Mouse (Mus musculus) retina, postnatal 1 day (tissue): ENCODE data around the gene Mapk13.

Experiments used
- DNase-seq: peaks from one replicate; pipeline ENCODE4 v3.0.0-alpha.2; 2012

Mapk13 gene

DNA sequence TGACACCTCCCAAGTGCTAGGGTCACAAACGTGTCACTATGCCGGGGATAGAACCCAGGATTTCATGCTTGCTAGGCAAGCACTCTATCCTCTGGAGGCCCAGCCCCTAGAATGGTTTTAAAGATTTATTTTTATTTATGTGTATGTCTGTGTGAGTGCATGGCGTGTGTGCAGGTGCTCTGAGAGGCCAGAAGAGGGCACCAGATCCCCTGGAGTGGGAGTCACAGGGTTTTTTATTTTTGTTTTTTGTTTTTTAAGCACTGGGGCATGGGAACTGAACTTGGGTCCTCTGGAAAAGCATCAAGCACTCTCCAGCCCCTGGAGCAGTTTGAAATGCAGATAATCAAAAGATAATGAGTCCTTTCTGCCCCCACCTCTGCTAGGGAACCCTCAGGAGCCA, 7.7 kb downstream of the Mapk13 start:
- no peak for DNase-seq

GRCm38 (mm10) chr17:28777231-28778005, 8.3 kb downstream of the Mapk13 start:
- DNase-seq, result no peak

GRCm38 (mm10) chr17:28779735-28780134, 10.6 kb downstream of the Mapk13 start:
- no peak for DNase-seq

DNA sequence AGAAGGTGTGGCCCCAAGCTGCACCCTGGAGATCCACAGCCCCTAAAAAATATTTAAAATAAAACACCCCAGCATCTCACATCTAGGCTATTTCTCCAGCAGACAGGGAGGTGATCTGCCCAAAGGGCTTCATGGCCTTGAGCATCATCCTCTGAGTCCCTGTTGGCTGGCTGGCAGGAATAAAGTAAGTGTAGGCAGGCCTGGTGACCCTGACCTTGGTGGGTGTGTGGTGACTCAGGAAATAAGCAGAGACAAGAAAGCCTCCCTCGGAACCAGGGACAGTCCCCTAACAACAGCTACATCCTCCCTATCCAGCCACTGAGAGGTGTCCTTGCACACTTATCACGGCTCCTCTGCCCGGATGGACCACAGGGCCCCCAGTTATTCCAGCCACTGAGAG, 11.7 kb downstream of the Mapk13 start:
- no peak for DNase-seq

DNA sequence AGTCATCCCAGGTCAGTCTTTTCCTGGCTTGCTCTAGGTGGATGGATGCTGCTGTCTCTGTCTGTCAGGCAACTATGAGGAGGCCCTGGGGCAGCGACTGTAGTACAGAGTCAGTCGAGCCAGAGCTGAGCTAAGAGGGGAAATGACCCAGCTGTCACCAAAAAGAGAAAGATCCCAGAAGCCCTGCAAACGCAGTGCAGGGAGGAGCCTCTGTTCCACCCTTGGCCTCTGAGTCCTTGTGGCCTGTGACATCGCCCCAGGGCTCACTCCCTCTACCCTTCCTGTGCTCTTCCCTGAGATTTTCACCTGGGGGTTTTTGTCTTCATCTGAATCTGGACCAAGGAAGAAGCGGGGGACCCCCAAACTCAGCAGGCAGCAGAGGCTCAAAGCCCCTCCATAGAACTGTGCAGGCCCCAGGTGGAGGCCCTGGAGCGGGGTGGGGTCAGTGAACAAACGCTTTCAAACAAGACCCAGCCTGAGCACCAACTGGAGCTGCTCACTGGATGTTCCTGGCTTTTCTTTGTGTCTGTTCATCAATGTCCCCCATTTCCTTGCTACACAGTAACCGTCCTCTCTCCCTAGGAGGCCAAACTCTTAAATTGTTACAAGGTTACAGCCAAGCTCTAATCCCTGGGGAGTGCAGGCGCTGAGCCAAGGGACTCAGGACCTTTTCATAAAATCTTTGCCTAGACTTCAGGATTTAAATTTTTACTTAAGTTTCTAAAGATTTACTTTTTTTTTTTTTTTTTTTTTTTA, 12.4 kb downstream of the Mapk13 start:
- DNase-seq, result no peak

DNA sequence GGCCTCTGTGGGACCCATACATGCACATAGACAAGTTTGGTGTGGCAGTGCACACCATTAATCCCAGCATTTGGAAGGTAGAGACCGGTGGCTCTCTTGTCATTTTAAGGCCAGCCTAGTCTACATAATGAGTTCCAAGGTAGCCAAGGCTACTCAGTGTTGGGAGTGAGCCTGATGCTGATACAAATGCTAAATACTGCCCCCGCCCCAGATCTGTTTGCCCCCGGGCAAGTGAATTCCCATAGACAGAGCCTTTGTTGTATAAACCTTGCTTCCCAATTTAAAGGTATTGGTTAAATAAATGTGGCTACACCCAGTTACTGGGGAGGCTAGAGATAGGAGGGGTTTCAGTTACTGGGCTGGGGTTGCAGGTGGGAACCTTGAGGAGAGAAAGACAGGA, 15.9 kb downstream of the Mapk13 start:
- no peak for DNase-seq

DNA sequence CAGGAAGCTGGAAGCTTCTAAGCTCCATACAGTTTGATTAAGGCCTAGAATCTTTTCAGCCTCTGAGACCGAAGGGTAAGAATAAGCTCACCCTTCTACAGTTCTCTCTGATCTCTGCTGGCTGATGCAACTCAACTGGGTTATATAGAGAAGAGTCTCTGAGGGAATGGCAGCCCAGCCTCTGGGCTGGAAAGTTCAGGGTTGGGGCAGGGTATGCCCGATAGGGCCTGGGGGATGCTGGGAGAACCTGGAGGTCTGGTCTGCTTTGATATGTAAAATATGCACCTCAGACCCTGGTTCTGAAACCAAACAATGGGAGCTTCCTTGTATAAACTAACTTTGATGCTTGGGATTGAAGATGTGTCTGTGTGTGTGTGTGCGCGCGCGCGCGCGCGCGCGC, 18.4 kb downstream of the Mapk13 start:
- no peak for DNase-seq

- no peak for DNase-seq
Observed at GRCm38 (mm10) chr17:28797031-28797430, 27.9 kb downstream of the Mapk13 start.

DNA sequence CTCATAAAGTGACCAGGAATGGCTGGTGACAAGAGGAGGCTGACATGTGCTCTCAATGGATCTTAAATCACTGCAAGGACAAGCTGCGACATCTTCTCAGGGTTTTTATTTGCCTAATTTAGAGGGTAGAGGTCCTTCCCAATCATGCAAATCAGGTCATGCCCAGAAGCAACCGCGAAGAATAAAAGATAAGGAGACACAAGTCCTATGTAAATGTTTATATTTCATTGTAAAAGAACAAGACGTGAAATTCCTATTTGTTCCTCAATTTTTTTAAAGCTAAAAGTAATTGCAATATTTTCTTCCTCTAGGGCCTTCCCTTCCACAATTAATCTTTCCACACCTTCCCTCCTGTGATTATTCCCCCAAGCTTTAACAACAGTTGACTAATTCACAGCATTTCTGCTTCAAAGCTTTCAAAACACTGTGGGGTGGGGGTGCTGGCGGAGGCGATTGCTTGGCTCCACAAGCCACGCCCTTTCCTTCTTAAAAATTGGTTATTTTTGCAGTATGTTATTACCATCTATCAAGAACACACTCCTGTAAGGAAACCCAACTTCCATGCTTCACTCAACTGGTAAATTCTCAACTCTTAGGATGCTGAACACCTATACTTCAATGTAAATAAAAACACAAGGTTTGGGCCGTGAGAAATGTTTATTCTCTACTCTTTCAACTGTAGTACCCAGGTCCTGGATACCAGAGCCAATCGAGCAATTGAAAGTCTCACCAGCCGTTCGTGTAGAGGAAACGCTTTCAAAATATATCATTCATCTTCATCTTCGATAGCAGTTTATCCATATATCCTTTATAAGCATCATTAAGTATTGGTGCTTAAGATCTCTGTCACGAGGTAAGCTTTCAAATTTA, 30.4 kb downstream of the Mapk13 start:
- peak; percentile 7 for DNase-seq

DNA sequence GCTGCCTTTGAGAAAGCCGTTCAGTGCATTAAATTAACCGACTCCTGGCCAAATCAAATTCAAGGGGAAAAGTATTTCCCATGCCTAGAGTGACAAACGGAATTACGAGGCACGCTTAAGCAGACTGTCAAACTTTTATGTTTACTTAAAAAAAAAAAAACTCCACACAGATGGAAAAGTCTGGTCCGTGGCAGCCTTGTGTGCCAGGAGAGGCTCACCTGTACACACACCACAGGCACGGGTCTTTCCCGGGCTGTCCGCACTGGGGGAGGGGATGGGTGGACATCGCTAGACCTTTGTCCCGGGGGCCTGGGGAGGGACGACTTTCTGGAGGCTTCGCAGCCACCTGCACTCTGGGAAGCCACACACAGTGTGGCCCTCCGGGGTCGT, 31.2 kb downstream of the Mapk13 start:
- DNase-seq, result no peak

DNA sequence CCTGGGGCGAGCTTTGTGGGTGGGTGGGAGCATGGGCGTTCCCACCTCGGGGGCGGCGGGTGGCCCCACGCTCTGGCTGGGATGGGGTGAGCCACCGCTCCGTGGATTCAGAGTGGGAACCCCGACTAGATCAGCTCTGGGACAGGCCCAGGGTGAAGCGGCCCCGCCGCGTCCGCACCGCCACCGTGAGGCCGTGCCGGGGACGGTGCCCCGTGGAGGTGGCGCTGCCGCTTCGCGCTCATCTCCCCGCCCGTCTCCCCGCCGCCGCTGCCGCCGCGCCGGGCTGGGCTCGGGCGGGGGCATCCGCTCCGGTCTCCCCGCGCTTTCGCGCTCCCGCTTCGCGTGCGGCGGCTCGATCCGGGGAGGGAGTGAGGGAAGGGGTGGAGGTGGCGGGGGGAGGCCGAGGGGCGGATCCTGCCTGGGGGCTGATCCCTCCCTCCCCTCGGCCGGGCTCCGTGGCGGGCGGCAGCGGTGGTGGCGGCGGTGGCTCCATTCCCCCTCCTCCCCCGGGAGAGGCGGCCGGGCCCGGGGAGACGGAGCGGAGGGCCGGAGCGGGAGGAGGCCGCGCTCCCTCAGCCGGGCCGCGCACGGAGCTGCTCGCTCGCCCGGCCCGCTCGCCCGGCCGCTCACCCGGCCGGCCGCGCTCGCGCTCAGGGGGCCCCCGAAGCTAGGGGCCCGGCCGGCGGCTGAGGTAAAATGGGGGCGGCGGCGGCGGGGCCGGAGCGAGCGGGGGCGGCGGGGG, 31.7 kb downstream of the Mapk13 start, which contains the start of gene Brpf3:
Gene Brpf3, plus strand, starts transcription at position 420 of the 742 bp plus-strand sequence.
- DNase-seq, result peak; percentile 90

- peak; percentile 99 for DNase-seq
Observed at GRCm38 (mm10) chr17:28801474-28802005, 32.4 kb downstream of the Mapk13 start.

DNA sequence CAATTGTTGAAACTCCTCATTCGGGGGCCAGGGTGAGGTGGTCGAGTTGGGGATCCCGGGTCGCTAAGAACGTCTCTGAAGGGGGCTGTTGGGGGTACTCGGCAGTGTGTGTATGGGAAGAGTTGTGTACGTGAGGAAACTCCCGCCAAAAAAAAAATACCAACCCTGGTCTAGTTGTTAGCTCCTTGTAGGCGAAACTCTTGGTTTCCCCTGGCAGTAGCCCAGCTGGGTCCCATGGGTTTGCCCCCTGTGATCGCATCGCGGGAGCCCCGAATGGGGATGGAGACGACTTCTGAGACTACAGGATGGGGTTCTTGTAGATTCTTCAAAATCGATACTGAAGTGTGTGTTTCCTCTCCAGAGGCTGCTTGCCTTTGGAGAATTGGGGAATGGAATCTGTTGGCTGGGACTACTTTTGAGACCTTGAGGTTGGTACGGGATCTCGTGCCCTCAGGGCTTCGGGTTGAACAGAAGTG, 32.9 kb downstream of the Mapk13 start:
- no peak for DNase-seq

DNA sequence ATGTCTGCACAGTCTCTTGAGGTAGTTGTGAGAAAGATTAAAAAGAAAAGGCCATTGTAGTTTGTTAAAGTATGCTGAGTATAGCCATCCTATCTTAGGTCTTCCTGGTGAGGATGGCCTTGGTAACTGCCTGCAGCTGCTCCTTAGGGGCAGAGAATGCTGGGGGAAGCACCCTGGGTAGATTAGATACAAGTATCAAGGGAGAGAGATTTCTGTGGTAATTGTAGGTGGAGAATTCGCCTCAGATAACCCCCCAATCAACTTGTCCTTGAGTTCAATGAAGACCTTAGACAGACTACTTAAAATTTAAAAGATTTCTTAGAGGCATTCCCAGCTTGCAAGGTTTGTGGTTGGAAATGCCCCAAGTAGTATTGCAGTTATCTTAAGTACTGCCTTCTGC, 34.2 kb downstream of the Mapk13 start:
- DNase-seq, result no peak

- DNase-seq, result no peak
Observed at GRCm38 (mm10) chr17:28804973-28805372, 35.9 kb downstream of the Mapk13 start.

- no peak for DNase-seq
Observed at GRCm38 (mm10) chr17:28806770-28807169, 37.7 kb downstream of the Mapk13 start.

DNA sequence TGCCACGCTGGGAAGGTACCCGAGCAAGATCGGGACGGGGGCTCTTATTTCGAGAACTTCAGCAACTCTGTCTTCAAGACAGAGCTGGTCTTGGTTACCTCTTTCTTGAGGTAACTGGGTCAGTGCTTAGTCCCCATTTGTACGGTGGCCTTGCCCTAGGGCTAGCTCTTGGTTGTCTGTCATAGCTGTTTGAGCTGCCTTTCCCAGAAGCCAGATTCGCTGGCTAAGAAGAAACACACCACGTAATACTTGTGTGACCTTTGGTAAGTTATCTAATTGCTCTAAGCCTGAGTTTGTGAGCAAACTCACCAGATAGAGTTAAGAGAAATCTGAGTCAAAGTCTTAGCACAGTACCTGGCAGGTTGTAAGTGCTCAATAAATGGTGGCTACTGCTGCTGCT, 39.6 kb downstream of the Mapk13 start:
- DNase-seq, result no peak

GRCm38 (mm10) chr17:28809175-28809831, 40.2 kb downstream of the Mapk13 start:
- no peak for DNase-seq

- no peak for DNase-seq
Observed at GRCm38 (mm10) chr17:28812345-28812744, 43.2 kb downstream of the Mapk13 start.

GRCm38 (mm10) chr17:28814529-28815097, 45.5 kb downstream of the Mapk13 start:
- DNase-seq, result no peak

DNA sequence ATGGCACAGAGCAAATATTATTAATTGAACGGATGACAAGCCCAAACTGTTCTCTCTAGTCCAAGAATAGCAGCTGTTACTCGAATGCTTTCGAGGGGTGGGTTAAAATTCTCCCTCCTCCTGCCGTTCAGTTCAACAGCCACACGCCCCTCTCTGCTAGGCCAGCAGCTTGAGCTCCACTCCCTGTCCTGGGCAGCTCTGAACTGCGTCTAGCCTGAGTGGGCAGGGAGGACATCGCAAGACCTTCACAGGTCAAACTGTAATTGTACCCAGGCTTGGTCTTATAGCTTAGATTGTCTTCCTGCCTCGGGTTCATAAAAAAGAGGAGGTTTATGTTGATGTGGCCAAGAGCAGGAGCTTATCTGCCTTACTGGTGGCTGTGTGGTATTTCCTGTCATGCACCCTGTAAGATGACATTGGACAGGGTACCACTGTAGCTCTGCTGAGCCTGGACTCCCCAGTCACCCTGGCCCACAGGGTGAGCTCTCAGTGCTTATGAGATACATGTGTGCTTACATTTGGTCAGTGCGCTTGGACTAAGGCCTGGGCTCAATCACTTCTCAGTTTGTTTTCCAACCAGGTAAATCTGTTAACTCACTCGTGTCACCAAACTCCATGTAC, 46.4 kb downstream of the Mapk13 start:
- no peak for DNase-seq
